Mouse (Mus musculus) layer of hippocampus, postnatal 36 days (tissue): ENCODE data around the gene Chn1. TPM values are rescaled to one million over a fixed set of nuclear protein-coding genes. Genes with fewer than 3 reads are reported as not detected.
A peak's percentile ranks its signal among the peaks of the same experiment; 100 is the strongest.

Experiments
- DNase-seq, 2 experiments: peaks; one replicate each; pipeline ENCODE4 v3.0.0; 2022
- total RNA-seq, 2 experiments: library from RNA; stranded (reverse); gene quantifications; 2 replicates each; pipeline ENCODE4 v1.2.3; 2021

Gene Chn1
- total RNA-seq, 2 experiments from 2014 or later: 1,726 to 1,746 TPM

DNA sequence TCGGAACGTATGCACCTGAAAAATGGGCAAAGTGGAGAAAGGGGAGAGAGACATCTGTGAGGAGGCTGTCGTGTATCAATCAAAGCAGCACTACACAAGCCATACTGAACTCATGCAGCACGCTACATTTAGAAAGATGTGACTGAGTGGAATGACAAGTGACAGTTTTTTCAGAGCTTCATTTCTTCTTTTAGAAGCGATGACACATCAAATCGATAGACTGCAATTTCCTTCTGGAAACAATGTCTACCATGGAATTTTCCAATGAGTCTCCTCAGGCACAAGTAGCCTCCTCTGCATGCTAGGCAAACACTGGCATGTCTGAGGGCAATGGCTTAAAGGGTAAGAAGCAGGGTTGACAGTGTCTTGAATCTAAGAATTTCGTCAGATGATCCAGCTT lies 143.3 kb downstream of the Chn1 start:
- no peak for DNase-seq

DNA sequence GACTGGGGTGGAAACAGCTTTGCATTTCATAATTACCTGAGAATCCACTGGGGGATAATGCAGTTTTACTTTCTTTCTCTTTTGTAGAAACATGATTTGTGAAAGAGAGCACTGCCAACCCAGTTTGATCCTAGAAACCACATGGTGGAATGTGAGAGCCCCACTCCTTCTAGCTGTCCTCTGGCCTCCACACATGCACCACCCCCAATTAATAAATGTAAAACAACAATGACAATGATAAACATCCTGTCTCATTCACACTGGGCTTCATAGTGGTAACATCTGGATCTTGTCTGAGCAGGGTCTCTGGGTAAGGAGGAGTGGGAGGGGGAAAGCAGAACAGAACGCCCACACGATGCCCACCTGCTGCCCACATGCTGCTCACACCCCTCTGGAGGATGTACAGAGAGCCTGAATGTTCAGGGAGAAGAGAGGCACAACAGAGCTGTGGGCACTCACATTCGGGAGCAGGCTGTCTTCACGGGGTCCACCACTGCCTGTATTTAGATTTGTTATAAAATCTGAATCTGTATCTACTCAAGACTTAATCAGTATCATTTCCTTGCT lies 156.6 kb downstream of the Chn1 start:
- no peak for DNase-seq

DNA sequence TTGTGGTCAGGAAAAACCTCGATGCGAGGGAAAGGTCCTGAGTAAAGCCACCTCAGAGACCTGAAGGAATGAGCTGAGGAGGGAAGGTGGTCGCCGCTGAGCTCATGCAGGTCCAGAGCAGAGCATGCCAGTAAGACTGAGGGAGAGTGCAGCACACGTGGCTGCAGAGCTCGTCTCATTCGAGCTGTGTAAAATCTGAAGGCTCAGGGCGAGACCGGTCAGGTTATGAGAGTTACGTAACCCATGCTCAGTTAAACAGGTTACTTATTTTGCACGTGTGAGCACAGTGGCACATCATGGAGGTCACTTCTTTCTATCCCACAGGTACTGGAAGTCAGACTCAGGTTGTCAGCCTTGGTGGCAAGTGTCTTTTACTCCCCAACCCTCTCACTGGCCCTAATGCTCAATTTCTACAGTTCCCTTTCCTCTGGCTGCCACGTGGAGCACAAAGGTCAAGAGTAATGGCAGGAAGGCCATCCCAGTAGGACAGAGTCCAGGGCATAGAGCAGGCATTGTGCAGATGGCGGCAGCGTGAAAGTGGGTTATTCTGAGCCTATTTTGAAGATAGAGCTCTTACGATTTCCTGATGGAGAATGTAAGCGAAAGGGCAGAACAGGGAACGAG lies 158.6 kb downstream of the Chn1 start:
- DNase-seq: no peak

DNA sequence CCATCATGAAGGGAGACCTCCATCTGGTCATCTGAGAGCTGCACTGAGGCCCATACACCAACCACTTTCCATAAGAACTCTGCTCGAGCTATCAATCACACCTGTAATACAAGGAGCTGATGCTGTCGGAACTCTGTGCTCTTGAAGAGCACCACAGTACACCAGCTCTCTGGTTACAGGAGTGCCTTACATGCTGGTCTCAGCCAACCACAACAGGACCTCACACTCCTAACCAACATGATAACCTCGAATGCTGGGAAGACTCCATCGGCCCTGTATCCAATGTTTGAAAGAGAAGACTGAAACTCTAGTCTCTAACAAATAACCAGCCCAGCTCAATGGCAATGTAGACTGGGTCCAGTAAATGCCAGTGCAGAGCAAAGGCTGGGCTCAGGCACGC lies 159.7 kb downstream of the Chn1 start:
- DNase-seq: no peak

DNA sequence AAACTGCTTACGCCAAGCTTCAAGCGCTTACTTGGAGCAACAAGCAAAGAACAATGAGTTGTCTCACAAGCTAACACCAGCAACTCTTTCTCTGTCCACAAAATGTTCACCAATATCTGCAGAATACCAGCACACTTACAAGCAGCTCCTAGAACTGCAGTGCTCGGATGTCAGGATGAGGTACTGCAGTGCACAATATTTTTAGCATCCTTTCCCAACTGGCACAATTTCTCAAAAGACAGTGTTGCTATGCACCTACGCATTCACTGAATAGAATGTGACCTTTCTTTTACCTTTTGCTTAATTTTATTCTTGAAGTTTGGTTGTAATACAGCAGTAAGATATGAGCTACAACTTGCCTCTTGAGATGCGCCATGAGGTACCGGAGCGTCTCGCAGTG lies 160.8 kb downstream of the Chn1 start:
- DNase-seq: no peak

DNA sequence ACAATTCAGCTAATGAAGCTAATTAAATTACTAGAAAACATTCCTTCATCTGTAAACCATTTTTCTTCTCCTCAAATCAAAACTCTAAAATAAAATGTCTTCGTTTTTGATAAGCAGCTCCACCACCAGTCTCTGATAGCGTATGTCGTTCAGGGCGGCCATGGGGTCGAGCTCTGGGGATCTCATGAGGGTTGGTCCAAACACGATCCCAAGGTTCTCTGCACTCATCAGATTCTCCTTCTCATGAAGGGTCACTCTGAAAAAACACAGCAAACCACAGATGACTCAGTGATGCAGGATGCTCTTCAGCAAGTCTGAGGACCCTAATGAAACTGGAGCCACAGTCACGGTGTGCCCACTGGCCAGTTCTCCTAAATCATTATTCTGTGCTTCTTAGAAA lies 162.2 kb downstream of the Chn1 start:
- no peak for DNase-seq

DNA sequence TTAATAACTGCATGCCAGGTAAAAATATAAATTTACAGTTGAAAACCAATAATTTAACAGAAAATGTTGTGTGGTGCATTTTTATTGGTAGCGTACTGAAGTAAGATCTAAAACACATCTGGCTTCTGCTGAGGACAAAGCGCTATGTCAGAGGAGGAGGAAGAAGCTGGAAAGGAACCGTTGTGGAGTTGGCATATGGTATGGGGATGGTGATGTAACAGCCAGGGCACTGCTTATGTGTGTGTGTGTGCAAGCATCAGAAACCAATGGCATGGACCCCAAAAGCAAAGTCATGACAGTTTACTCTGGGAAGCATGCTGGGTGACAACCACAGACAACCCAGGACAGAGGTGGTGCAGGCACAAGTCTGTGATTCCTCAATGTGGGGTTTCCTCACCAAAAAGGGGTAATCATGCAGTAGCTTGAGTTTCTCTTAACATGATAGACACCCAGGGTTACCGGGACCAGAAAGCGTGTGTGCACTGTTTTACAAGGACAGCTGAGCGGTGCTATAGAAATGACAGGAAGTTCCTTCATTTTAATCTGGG lies 162.7 kb downstream of the Chn1 start:
- no peak for DNase-seq

DNA sequence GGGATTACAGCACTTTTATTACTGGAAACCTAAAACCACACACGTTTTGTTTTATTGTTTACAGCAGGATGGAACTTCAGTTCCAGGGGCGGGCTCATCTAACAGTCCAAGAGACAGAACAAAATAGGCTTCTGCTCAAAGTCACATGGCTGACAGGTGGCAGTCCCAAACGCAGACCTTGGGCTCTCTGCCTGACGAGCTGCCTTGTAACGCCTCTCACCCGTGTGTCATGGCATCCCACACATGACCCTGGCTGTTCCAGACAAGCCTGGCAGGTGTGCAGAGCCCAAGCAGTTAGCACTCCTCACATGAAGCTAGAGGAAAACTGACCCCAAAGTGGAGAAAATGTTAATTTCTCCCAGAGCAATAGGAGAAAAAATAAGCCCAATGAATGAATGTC lies 163.3 kb downstream of the Chn1 start:
- DNase-seq: peak; percentile 67 to 73

DNA sequence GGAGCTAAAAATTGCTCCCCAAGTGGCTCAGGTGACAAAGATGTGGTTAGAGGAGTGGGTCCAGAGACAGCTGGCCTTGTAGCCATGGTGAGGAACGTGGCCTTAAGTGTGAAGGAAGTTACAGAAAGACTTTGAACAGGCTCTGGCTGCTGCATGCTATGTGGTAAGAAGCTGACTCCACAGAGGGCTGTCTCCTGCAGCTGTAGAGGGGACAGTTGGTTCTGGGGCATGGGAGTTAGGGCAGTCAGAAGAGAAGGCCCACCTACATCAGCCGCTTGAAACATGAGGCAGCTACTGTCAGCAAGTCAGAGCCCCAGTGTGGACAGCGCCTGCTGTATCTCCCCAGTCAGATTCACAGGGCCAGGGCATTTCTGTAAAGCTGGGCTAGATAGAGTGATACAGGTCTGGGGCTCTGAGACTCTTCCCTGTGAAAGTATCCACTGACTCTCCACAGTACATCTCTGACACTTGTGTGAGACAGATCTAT lies 165.4 kb downstream of the Chn1 start:
- DNase-seq: no peak

DNA sequence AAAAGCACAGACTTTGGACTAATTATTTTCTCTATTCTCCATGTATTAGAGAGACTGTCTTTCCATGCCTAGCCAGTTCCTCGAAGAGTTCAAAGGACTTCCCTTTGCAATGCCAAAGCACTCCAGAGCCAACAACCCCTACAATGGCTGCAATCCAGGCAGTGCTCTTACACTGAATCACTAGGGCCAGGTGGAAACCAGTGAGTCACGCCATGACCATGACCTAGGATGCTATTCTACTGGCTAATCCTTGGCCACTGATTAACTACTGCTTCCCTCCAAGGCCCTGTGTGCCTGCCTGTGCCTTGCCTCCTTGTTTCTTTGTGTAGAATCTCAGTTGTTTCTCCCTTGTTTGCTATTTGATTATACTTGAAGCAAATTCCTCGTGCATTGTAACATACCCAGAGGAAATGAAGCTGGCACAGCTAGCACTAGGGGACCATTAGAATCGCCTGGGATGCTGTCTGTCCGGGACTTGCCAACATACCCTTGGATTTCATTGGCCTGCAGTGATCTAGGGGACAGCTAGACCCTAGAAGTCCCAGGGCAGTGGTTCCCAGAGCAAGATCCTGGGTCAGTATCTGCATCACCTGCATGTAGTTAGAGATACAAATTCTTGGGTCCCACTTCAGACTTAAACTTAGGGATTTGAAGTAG lies 166.0 kb downstream of the Chn1 start:
- no peak for DNase-seq

DNA sequence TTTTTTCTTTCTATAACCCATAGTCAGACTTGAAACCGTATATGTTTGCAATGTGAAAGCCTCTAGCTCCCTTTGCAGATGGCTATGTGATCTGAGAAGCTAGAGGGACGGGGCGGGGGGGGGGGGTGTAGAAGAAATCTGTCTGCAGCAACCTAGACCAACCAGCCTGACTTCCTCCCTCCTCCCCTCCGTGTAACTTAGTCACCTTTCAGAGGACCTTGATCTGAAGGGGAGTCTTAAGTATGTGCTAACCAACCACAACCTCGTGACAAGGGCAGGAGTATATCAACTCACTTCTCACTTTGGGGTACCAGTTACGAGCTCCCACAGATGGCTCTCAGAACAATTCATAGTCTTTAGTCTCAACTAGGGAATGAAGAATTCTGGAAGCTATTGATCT lies 166.8 kb downstream of the Chn1 start:
- no peak for DNase-seq

DNA sequence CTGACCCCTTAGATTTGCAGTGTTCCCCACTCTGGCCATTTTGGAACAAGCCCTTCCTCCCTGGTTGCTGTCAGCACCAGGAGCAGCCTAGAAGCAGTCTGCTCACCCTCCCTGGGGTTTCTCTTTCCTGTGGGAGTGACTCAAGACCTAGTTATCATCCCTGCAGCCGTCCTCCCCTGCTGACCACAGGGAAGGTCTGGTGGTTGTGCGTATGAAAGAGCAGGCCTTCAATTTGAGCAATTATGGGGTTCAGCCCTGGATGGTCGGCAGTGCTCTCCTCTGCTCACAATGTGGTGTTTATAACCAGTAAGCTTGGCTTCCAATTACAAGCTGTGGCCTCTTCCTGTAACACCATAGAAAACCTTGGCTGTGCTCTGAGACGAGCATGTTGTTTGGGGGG lies 167.5 kb downstream of the Chn1 start:
- DNase-seq: no peak

DNA sequence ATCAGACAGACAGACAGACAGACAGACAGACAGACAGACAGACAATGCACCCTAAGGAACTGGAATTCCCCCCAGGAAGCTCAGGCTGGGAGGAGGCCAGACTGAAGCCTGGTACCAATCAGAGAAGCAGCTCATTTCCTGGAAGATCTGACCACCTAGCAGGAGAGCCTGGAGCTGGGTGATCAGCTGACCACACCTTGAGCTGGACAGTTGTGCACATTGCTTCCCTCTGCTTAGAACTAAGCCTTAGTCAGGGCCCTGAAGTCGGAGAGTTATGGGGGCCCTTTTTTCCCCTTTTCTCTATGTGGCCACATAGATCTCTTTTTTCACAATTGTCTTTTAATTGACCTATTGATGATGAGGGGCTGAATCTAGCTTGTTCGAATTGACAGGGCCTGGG lies 168.0 kb downstream of the Chn1 start:
- no peak for DNase-seq

DNA sequence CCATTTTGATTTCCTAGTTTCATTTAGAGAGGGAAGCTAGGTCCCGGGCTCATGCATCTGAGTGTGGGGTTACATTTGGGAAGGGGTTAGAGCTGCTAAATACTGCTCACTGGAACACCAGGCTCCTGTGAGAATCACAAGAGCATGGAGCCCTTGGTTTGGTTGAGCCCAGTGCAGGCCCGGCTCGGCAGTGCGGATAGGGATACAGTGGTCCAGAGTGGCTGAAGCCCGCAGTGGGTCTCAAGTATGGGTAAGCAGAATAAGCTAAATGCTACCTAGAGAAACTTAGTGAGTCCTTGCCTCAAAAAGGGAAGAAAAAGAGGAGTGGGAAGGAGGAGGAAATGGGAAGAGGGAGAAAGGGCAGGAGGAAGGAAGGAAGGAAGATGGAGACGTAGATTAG lies 168.5 kb downstream of the Chn1 start:
- DNase-seq: no peak

DNA sequence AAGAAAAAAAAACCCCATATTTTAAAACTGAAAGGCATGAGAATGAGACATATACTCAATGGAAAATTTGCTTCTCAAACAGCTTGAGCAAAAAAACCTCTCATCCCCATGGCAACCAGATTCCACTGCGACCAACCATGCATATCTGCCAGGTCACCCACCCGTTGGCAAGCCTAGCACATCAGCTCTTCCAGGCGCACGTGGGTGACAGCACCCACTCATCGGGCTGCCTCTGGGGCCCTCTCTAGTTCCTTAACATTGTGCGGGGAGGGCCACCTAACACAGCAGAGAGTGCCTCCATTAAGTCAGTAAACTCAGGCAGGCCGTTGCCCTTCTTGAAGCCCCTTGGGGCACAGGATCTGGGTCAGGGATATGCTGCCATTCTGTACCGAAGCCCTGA lies 170.1 kb downstream of the Chn1 start:
- DNase-seq: peak; percentile 87

DNA sequence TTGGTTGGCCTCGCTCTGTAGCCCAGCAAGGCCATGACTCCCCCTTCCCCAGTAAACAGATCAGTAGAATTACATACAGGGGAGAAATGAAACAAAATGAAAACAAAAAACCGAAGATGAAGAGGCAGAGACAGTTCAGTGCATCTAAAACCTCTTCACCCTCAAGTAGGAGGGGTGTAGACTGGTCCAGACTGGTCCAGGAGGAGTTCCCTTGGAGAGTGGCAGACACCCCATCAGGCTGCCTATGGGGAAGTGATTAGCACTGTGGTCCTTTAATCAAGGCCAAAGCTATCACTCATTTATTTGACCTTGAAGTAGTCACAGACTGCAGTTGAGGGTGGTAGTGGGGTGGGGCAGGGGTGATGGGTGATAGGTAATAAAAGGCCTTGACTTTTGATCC lies 170.6 kb downstream of the Chn1 start:
- DNase-seq: no peak

DNA sequence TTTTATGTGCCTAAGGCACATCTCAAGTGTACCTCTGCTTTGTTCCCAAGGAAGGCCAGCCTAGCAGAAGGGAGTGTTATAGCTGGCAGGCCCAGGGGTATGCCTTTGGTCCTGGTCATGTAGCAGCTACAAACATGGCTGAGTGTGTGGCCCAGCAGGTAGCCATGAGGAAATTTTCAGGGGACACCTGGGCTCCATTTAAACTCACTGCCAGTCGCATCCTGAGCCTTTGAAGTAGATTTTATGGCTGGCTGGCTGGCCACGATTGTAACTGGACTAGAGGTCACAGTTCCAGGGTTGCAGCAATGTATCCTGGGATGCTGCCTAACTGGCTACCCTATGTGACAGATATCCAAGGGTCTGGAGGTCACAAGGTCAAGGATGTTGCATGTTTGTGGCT lies 174.5 kb downstream of the Chn1 start:
- DNase-seq: no peak

DNA sequence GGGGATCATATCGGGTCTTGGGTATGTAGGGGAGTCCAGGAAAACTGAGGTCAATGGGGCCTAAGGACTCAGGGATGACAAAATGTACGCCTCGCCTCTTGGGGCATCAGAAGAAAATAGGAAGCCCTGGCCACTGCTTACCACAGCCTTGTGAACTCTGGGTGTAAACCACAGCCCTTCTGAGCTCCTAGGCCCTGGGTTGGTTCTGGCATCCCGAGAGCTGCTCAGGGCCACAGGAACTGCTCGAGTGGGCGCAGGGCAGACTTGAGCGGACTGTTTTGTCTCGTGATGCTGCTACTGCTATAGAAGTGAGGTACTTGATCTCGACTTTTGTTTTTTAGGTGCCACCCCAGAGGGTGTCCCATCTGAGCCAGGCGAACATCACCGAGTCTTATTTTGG lies 177.4 kb downstream of the Chn1 start:
- DNase-seq: no peak

DNA sequence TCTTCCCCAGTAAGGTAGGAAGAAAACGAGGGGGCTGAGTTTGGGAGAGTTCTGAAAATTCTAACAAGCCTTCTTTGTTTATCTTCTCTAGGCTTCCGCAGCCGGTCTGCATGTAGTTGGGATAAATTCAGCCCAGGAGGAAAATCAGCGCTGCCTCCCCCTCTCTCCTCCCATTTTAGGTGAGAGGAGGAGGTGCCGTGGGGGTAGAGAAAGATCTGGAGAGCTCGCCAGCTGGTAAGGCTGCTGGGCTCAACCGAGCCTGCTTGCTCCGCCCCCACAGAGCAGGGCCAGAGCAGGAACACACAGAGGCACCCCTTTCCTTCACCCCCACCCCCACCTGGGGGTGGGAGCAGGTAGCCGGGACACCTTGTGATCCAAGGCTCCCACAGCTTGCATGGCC lies 178.4 kb downstream of the Chn1 start:
- DNase-seq: peak; percentile 79 to 83

DNA sequence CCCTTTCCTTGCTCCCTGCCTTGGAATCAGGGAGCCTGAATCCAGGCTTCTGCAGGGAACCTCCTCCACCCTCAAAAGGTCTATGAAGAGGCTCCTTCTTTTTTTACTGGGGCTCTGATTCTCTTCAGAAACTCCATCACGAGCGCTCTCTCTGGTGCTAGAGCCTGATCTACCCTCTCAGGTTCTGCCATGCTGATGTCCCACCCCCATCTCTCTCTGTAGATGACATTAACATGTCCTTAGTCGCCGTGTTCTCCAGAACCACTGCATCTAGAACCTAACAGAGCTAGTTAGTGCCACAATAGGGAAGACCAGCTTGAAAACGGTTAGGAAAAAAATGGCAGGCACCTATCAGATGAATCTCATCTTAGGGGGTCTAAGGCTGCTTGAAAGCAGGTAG lies 178.8 kb downstream of the Chn1 start:
- DNase-seq: no peak

DNA sequence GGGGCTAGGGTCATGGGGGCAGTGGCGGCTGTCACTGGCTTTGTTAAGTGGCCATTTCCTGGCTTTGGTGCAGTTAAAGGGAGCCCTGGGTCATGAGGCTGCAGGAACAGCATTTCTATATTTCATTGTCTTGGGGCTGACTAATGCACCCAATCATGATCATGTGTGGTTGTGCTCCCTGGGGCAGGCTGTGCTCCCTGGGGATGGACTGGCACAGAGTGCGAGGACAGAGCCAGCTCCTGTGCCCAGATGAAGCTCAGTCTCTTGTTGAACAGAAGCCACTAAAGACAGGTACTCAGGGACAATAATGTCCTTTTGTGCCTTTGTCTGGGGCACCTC lies 182.1 kb downstream of the Chn1 start:
- no peak for DNase-seq

DNA sequence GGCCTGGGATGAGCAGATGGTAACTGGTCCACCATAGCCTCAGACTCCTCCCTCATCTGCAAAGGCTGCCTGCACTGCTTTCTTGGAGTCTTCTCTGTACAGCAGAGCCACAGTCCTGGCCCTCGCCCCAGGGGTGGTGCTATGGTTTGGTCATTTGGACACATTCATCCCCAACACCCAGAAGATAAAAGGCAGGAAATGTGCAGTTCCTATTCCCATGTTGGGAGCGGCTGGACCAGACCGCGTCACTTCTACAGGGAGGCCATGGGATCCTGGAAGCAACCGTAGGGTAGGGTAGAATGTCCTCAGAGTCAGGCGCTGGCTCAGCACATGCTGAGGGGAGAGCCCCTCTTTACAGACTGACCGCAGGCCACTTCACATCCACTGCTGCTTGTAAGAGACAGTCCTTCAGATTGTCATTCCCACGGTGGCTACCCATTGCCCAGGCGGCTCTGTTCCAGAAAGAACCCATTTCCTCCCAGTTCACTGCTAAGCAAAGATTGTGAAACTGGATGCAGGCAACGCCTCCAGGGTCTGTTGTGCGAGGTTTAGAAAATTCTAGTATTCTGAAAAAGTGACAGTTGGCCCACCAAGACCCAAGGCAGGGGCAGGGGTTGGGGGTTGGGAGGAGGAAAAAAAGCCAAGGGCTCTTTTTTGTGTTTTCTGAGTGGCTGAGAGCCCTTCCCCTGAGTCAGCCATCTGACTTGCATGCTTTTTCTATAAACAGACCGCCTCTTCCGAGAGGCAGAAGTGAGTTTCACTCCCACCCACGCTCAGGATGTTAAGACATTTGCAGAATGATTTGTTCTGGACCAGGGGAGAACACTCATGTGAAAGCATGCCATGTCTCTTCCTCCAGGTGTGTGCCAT lies 182.7 kb downstream of the Chn1 start:
- DNase-seq: peak in 1 of 2 experiments; percentile 67

DNA sequence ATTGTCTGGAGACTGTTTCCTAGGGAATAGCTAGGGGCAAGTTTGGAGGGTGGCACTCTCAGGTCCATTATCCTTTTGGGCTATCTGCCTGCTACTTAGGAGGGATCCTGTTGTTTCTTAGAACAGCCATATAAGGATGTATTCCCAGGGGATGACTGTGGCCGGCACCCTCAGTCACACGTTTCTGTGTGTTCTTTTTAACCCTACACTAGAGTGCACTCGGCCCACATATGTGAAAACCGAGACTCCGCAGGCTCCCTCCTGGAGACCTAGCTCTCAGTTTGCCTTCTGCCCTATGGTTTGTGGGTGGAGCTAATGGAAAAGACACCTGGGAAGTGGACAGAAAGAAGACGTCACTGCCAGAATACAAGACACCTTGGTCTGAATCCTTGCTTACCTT lies 183.9 kb downstream of the Chn1 start:
- no peak for DNase-seq
